Mouse (Mus musculus) T-helper 1 cell (primary cell): Measurements from ENCODE around the gene Efhd2.

Source experiments
- in situ Hi-C: fragments of 300-600 bp; cut with MboI, MseI; formaldehyde crosslinking; loops from one replicate; pipeline ENCODE4 v1.15.1; 2025; ENCODE audit warnings: high pct_unique_total_duplicates

Efhd2 gene

DNA sequence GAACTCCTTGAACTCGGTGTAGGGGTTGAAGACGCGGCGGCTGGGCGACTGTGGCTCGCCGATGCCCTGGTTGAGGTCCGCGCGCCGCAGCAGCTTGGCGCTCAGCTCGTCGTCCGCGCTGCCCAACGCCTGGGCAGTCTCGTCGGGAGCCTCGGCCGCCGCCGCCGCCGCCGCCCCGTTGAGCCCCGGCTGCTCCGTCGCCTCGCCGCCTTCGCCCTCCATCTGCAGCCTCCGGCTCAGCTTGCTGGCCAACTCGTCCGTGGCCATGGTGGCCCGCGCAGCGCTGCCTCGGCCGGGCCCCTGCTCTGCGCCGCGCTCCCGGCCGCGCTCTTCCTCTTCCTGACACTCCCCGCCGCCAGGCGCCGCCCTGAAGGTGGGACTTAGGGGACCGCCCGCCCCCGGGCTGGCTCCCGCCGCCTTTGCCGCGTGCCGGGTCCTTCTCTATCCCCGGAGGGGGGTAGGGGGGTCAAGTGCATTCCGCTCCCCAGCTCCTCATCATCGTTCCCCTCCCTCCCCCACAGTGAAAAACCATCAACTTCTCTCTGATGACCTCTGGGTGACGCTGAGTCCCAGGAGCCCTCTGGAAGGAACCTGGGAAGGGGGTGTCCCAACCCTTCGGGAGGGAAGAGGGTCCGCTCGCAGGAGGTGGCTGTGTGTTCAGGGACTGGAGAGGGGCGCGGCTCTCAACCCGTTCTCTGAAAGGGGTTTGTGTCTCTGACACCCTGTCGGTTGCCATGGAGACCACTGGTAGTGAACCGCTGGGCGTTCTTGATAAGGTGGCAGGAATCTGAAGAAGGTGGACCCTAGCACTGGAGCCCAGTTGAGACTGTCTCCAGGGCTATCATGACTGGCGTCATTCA lies at the start of gene Efhd2:
Gene Efhd2 (minus strand): TSS at position 320 of the 860 bp plus-strand sequence.
- in situ Hi-C loops: no loop called here

GRCm38 (mm10) chr4:141923961-141924360 lies 49.2 kb upstream of the Efhd2 start:
- in situ Hi-C loops: no loop called here

GRCm38 (mm10) chr4:141920391-141920790 lies 45.7 kb upstream of the Efhd2 start:
- in situ Hi-C loops: no loop called here

GRCm38 (mm10) chr4:141917735-141918419 lies 43.2 kb upstream of the Efhd2 start:
- in situ Hi-C loops: no loop called here

DNA sequence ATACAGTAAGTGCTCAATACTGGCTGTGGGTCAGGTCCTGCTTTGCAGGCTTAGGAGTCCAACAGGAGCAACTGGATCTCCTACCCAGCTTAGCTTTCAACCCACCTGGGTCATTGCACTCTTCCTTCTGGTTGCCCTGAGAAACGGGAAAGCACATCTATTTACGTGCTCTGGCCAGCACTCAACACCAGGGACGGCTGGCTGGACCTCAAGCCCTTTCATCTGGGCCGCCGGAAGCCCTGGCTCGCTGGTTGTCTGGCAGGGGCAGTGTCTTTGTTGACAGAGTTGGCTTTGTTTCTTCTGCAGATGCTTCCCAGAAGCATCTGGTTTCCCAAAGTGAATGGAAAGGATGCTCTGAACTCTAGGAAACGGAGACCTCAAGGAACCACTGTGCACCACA lies 39.3 kb upstream of the Efhd2 start:
- in situ Hi-C loops: no loop called here

GRCm38 (mm10) chr4:141913201-141913993 lies 38.7 kb upstream of the Efhd2 start:
- in situ Hi-C loops: no loop called here

- in situ Hi-C loops: no loop called here
Observed at GRCm38 (mm10) chr4:141904710-141905109, 30.0 kb upstream of the Efhd2 start.

DNA sequence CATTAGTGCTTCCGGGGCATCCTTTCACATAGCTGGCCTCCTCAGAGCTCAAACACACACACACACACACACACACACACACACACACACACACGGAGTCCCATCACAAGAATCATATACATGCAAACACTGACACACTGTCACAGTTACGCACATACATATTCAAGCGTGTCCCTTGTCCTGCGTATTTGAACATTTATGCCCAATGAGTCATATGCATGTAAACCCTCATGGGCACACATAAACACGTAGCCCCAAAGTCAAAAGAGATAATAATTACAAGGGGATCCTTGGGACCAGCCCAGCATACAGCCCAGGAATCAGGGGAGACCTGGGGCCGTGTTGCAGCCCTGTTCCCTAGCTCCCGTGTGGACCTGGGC lies 27.7 kb upstream of the Efhd2 start:
- in situ Hi-C loops: no loop called here

GRCm38 (mm10) chr4:141901711-141902478 lies 27.2 kb upstream of the Efhd2 start:
- in situ Hi-C loops: no loop called here

- in situ Hi-C loops: no loop called here
Observed at GRCm38 (mm10) chr4:141900421-141900820, 25.7 kb upstream of the Efhd2 start.

DNA sequence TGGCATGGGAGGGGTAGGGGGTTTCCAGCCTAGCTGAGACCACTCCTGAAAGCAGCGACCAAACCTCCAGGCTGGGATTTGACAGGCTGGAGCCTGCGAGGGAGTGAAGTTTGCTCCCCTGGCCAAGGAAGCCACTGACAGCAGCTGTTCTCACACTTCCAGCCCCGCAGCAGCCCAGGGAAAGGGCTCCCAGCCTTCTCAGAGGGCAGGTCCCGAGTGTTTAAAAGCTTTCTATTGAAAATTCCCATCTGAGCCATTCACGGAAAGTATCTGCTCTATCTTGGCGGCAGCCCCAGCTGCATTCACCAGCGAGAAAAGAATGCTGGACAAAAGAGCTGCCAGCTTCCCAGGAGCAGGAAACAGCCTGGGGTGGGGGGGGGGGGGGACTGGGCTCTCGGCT lies 25.2 kb upstream of the Efhd2 start:
- in situ Hi-C loops: no loop called here

DNA sequence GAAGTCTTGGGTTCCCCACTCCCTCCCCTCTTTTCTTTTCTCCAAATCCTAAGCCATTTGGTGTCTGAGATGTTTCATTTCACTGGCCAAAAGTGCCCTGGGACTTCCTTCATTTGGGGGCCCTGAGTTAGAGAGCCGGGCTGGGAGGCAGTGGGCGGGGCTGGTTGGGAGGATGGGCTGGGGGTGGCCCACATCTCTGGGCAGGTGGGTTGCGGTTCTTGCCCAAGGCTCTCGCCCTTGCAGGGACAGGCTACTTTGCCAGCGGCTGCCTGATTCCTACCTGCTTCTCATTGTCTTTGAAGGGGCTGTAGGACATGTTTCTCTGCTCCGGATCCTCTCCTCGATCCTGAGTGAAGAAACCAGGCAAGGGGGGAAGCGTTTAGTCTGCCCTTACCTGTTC lies 24.2 kb upstream of the Efhd2 start:
- in situ Hi-C loops: no loop called here

DNA sequence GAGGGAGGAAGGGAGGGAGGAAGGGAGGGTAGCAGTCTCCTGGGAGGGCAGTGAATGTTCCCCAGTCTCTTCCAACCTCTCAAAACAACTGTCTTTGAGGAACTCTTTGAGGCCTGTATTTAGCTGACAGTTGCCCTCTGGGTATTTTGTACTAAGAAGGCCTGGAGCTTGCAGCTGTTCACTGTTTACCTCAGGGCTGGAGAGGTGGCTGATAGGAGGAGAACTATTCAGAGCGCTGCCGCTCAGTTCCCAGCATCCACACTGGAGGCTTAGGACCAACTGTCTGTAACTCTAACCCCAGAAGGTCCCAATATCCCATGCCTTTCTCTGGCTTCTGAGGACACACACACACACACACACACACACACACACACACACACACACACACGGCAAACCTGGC lies 23.1 kb upstream of the Efhd2 start:
- in situ Hi-C loops: no loop called here

- in situ Hi-C loops: no loop called here
Observed at GRCm38 (mm10) chr4:141897225-141897624, 22.5 kb upstream of the Efhd2 start.

- in situ Hi-C loops: no loop called here
Observed at GRCm38 (mm10) chr4:141895772-141896171, 21.1 kb upstream of the Efhd2 start.

- in situ Hi-C loops: loop anchor here (5.0 kb wide), 1 partner anchor 49 kb away; no protein-coding TSS in a partner anchor
Observed at GRCm38 (mm10) chr4:141893157-141893784, 18.6 kb upstream of the Efhd2 start.

DNA sequence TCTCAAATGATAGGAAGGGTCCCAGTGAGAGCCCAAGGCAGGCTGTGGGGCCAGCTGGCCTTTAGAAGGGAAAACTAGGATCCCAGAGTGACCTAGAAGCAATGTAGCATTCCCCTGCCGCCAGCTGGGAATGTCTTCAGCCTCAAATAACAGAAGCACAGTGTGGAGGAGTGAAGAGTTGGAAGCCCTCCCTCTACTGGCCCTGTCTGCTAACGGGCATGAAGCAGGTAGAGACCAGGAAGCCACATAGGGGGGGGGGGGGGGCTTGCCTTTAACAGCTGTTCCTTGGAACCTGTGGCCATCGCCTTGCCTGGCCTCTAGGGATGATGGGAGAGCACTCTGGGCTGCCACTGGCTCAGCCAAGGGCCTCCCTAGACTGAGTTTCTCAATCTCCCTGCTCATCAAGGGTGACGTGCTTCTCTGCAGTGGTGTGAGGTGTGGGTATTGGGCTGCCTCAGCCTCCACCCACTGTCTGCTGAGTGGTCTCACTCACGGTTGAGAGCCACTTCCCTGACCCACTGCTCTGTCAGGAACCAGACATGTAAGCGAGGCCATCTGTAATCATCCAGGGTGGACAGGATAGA lies 11.8 kb upstream of the Efhd2 start:
- in situ Hi-C loops: no loop called here

DNA sequence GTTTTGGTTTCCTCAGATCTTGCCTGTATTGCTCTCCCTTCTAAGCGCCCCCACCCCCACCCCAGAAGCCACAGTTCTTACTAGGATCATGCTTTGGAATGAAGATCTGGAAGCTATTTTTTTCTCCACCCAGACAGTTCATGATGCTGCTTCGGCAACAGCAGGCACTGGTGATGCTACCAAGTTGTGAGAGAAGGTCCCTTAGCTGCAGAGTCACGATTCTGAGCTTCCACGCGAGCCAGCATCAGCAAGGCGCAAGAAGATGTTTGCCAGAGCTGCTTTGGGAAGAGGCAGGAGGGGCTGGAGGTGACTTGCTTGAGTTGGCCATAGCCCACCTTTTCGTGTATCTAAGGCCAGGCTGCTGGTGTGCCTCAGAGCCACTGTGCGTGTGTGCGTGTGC lies 10.7 kb upstream of the Efhd2 start:
- in situ Hi-C loops: no loop called here

DNA sequence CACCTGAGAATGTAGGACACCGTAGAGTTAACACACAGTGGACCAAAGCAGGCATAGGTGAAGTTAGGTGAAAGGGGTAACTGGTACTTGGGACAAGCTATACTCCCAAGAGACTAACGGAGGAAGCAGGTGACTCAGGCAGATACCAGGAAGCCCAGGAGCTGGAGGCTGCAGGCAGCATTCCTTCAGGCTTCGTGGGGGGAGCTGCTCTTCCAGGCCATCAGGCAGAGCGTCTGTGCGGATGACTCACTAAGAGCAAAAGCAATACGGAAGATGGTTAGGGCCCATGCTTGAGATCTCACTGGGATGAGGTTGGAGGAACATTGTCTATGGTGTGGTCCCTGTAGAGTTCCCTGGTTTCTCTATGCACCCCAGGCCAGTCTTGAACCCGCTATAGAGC lies 8.1 kb upstream of the Efhd2 start:
- in situ Hi-C loops: no loop called here

GRCm38 (mm10) chr4:141881950-141882349 lies 7.2 kb upstream of the Efhd2 start:
- in situ Hi-C loops: no loop called here
